Mouse (Mus musculus): Measurements from ENCODE around the gene Tmem184b.

DNA sequence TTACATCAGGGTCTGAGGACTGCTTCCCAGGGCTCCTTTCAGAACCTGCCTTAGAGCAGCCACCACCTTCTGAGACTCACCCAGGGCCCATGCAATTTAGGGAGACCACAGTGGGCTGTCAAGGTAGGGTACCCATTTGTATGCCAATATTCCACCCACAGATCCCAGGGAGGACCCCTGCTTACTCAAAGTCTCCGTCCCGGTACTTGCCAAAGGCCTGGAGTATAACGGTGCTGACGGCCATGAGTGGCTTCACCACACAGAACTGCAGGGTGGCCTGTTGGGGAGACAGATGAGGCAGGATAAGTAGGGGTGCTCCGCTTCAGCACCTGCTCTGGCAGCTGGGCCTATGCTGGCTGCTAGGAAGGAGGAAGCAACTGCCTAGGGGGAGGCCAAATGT is 37.0 kb downstream of the Tmem184b start:
- TF ChIP-seq POLR2A (IDR thresholded peaks at IDR 0.05; ENCODE audit: insufficient read length, low read depth) (no peak), CEBPB (IDR thresholded peaks at IDR 0.05; ENCODE audit: insufficient read depth, poor library complexity, severe bottlenecking) (no peak)

Measured in myocyte (in vitro differentiated cells).